Mouse (Mus musculus) cerebellum, adult 2 months (tissue): ENCODE data around the gene Dus2.
"Not testable (repeated sequence)": the region's sequence is repeated elsewhere in the genome, so short reads cannot be mapped to it uniquely, and the experiment has no call there.

ENCODE experiments used
- CTCF ChIP-seq: fragments of 200-500 bp; IDR thresholded peaks from 2 replicates; pipeline ENCODE4 v1.5.1; 2011; ENCODE audit warnings: low read depth, mild to moderate bottlenecking, control low read depth, low read length, moderate library complexity, borderline replicate concordance; ENCODE audit not compliant: insufficient read depth
- POLR2A ChIP-seq: fragments of 200-500 bp; IDR thresholded peaks from 2 replicates; pipeline ENCODE4 v1.6.1; 2011; ENCODE audit warnings: low read length, control low read depth, borderline replicate concordance; ENCODE audit not compliant: insufficient read depth

GRCm38 (mm10) chr8:105983406-105983805 lies 7.7 kb upstream of the Dus2 start:
- TF ChIP-seq CTCF, POLR2A: not testable (repeated sequence)
